Mouse (Mus musculus) left cerebral cortex, adult 11 months (tissue): ENCODE measurements around the gene Erc2.

Experiments used
- DNase-seq: peaks from one replicate; pipeline ENCODE4 v3.0.0; 2022; ENCODE audit warnings: low spot score

Gene Erc2

GRCm38 (mm10) chr14:27778503-27778902, 156.3 kb downstream of the Erc2 start:
- DNase-seq, result no peak

- no peak for DNase-seq
These were observed 156.9 kb downstream of the Erc2 start for GRCm38 (mm10) chr14:27778982-27779701.

- DNase-seq, result no peak
These were observed 159.0 kb downstream of the Erc2 start for GRCm38 (mm10) chr14:27781221-27781620.

GRCm38 (mm10) chr14:27784826-27785225, 162.6 kb downstream of the Erc2 start:
- no peak for DNase-seq

- no peak for DNase-seq
These were observed 163.3 kb downstream of the Erc2 start for GRCm38 (mm10) chr14:27785562-27785961.

GRCm38 (mm10) chr14:27789066-27789898, 167.1 kb downstream of the Erc2 start:
- DNase-seq, result no peak

GRCm38 (mm10) chr14:27798184-27798934, 176.1 kb downstream of the Erc2 start:
- DNase-seq, result peak; percentile 47

- DNase-seq, result no peak
These were observed 178.5 kb downstream of the Erc2 start for GRCm38 (mm10) chr14:27800766-27801165.

- DNase-seq, result no peak
These were observed 181.7 kb downstream of the Erc2 start for GRCm38 (mm10) chr14:27803961-27804360.

- no peak for DNase-seq
These were observed 182.8 kb downstream of the Erc2 start for GRCm38 (mm10) chr14:27805064-27805463.

GRCm38 (mm10) chr14:27808080-27808479, 185.9 kb downstream of the Erc2 start:
- no peak for DNase-seq

- no peak for DNase-seq
These were observed 186.4 kb downstream of the Erc2 start for GRCm38 (mm10) chr14:27808523-27809114.

- peak; percentile 47 for DNase-seq
These were observed 188.6 kb downstream of the Erc2 start for GRCm38 (mm10) chr14:27810790-27811189.

- DNase-seq, result no peak
These were observed 189.4 kb downstream of the Erc2 start for GRCm38 (mm10) chr14:27811649-27812048.

- no peak for DNase-seq
These were observed 193.5 kb downstream of the Erc2 start for GRCm38 (mm10) chr14:27815739-27816138.

- no peak for DNase-seq
These were observed 196.8 kb downstream of the Erc2 start for GRCm38 (mm10) chr14:27818986-27819385.

GRCm38 (mm10) chr14:27821801-27822200, 199.6 kb downstream of the Erc2 start:
- DNase-seq, result peak; percentile 30

GRCm38 (mm10) chr14:27822566-27822965, 200.3 kb downstream of the Erc2 start:
- no peak for DNase-seq

GRCm38 (mm10) chr14:27823048-27823447, 200.8 kb downstream of the Erc2 start:
- DNase-seq, result no peak

GRCm38 (mm10) chr14:27823897-27824296, 201.7 kb downstream of the Erc2 start:
- DNase-seq, result no peak

- no peak for DNase-seq
These were observed 204.6 kb downstream of the Erc2 start for GRCm38 (mm10) chr14:27826829-27827228.

GRCm38 (mm10) chr14:27828089-27828488, 205.9 kb downstream of the Erc2 start:
- DNase-seq, result no peak
